Comparison of ENCODE assay signal across 8 mouse cellular contexts in the genomic region with DNA sequence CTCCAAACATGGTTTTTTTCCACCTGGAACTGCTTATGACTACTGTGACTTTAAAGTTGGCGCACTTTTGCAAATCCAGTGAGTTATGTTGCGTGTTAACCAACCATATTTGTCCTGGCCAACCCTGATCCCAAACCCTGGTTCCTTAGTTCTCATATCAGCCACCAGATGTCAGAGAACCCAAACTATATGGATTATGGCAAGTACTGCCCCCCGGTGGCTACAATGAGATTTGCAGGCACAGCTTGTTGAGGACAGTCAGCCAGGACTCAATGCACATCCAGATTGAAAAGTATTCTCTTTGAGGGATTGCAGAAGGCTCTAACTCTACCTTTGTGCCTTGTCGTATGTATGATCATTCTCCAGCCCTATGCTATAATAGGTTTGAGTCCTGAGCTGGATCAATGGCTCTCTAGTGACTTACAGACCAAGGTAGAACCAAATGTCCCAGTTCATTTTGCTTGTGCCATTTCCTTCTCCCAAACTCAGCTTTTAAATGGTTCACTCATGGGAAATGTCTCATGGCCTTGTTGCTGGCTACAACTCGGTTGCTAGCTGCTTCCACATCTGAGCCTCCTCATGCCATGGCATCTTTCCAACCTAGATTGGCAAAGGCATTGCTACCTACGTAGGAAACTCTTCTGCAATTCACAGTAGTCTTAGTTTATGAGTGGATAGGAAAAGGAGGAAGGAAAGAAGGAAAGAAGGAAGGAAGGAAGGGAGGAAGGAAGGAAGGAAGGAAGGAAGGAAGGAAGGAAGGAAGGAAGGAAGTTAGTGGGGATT.
DNase-seq lines count a peak whose midpoint lies in the region; ATAC-seq and TF ChIP-seq lines count a peak whose summit lies in the region.
"Had no signal": no experiment of that assay in that cellular context is flagged by ENCODE, and none has a peak within 500 bp of the region (broad histone marks: within the 10 kb centered on the region; RNA-seq: fewer than 3 reads in every experiment).

No protein-coding gene starts in this region.

- no peaks in the 10 kb centered on the region for H3K9me3 ChIP-seq in midbrain, postnatal 0 days (ENCODE audit: low read length)
- no peaks in the 10 kb centered on the region for H3K9me3 ChIP-seq in midbrain, embryonic 16.5 days (replicated peaks; ENCODE audit: control insufficient read depth, low read length, poor library complexity, severe bottlenecking)
- no peaks in the 10 kb centered on the region; the same call in 1 of the 2 replicates for H3K9me3 ChIP-seq in hindbrain, embryonic 12.5 days (replicated peaks)
- H3K9me3 ChIP-seq: embryonic facial prominence, embryonic 12.5 days had no signal

- H3K4me3 ChIP-seq in midbrain, postnatal 0 days (ENCODE audit: low read depth, low read length): no peak overlapping the region
- H3K4me3 ChIP-seq in midbrain, embryonic 16.5 days (ENCODE audit: low read depth, low read length): no peak overlapping the region
- no peak overlapping the region for H3K4me3 ChIP-seq in hindbrain, embryonic 12.5 days
- H3K4me3 ChIP-seq: embryonic facial prominence, embryonic 12.5 days had no signal

- no peak overlapping the region for H3K27ac ChIP-seq in midbrain, postnatal 0 days (ENCODE audit: low read depth, low read length)
- no peak overlapping the region for H3K27ac ChIP-seq in midbrain, embryonic 16.5 days (ENCODE audit: low read length)
- no peak overlapping the region for H3K27ac ChIP-seq in hindbrain, embryonic 12.5 days
- H3K27ac ChIP-seq: embryonic facial prominence, embryonic 12.5 days had no signal

- ATAC-seq in midbrain, postnatal 0 days (ENCODE audit: low FRiP score): no peak
- no peak for ATAC-seq in midbrain, embryonic 16.5 days
- ATAC-seq in hindbrain, embryonic 12.5 days (ENCODE audit: low FRiP score): no peak

- peak; percentile 41 to 45 for DNase-seq in heart, adult 18-20 months
- no peak for DNase-seq in heart, adult 8-10 months (ENCODE audit: low spot score)
- DNase-seq in midbrain, postnatal 0 days (ENCODE audit: low spot score): no peak
- peak; percentile 57 for DNase-seq in brain, adult 2 months (ENCODE audit: low read depth, low spot score)
- DNase-seq in thymus, postnatal 4 days: peak; percentile 50

- no peak overlapping the region for H3K9ac ChIP-seq in midbrain, postnatal 0 days (replicated peaks; ENCODE audit: low read length, poor library complexity, severe bottlenecking)
- no peak overlapping the region for H3K9ac ChIP-seq in midbrain, embryonic 16.5 days (ENCODE audit: low read depth, low read length)
- H3K9ac ChIP-seq in hindbrain, embryonic 12.5 days: no peak overlapping the region
- H3K9ac ChIP-seq: embryonic facial prominence, embryonic 12.5 days had no signal

- H3K27me3 ChIP-seq in midbrain, postnatal 0 days (ENCODE audit: insufficient read depth, low read length): no peaks in the 10 kb centered on the region
- H3K27me3 ChIP-seq in midbrain, embryonic 16.5 days (ENCODE audit: control insufficient read depth, insufficient read depth, low read depth, low read length): no peaks in the 10 kb centered on the region
- H3K27me3 ChIP-seq in hindbrain, embryonic 12.5 days: peaks cover 20% of the 10 kb centered on the region; the same call in 1 of the 2 replicates
- H3K27me3 ChIP-seq: embryonic facial prominence, embryonic 12.5 days had no signal

- TF ChIP-seq CTCF in midbrain, postnatal 0 days (IDR thresholded peaks at IDR 0.05): peak; percentile 66

- H3K4me1 ChIP-seq in midbrain, postnatal 0 days (ENCODE audit: insufficient read depth, low read length): peaks cover 3% of the 10 kb centered on the region; the same call in 1 of the 2 replicates
- peaks cover 15% of the 10 kb centered on the region for H3K4me1 ChIP-seq in midbrain, embryonic 16.5 days (ENCODE audit: control insufficient read depth, insufficient read depth, low read length)
- peaks cover 25% of the 10 kb centered on the region for H3K4me1 ChIP-seq in hindbrain, embryonic 12.5 days

- WGBS in midbrain, postnatal 0 days: 71% methylated on average over 6 of the region's 6 CpGs
- 76% methylated on average over 6 of the region's 6 CpGs for WGBS in midbrain, embryonic 16.5 days
- 75% methylated on average over 6 of the region's 6 CpGs for WGBS in hindbrain, embryonic 12.5 days

- no peaks in the 10 kb centered on the region for H3K36me3 ChIP-seq in midbrain, postnatal 0 days (ENCODE audit: insufficient read depth, low read length)
- H3K36me3 ChIP-seq in midbrain, embryonic 16.5 days (ENCODE audit: control insufficient read depth, insufficient read depth, low read length): no peaks in the 10 kb centered on the region
- H3K36me3 ChIP-seq in hindbrain, embryonic 12.5 days: no peaks in the 10 kb centered on the region
- H3K36me3 ChIP-seq: embryonic facial prominence, embryonic 12.5 days had no signal

- H3K4me2 ChIP-seq in midbrain, postnatal 0 days (ENCODE audit: low read depth, low read length, poor library complexity, severe bottlenecking): no peak overlapping the region
- no peak overlapping the region for H3K4me2 ChIP-seq in midbrain, embryonic 16.5 days (ENCODE audit: low read length)
- no peak overlapping the region for H3K4me2 ChIP-seq in hindbrain, embryonic 12.5 days (replicated peaks)
- H3K4me2 ChIP-seq: embryonic facial prominence, embryonic 12.5 days had no signal

Comparison
In these comparisons a context has a peak if more than half of its experiments do, and no peak if none do; other contexts are left out.
1. DNase-seq: peak in heart, adult 18-20 months (2 of 2), brain, adult 2 months (single experiment) and thymus, postnatal 4 days (single experiment); none in heart, adult 8-10 months (single experiment) and midbrain, postnatal 0 days (single experiment).